8 mouse cellular contexts compared by ENCODE assay signal in the genomic region with DNA sequence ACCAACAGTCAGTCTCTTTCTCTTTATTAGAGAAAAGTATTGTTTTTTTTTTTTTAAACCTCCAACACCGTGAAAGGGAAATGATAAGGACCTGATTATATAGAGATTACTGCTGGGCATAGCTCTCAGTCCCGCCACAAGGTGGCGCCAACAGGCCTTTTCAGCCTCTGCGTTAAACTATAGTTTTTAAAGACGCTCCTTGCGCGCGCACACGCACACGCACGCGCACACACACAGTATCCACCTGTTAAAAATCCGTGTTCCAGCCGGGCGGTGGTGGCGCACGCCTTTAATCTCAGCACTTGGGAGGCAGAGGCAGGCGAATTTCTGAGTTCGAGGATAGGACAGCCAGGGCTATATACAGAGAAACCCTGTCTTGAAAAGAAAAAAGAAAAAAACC. TPM values are rescaled to one million over a fixed set of nuclear protein-coding genes. Genes with fewer than 3 reads are reported as not detected.
A peak's percentile ranks its signal among the peaks of the same experiment; 100 is the strongest.
DNase-seq lines count a peak whose midpoint lies in the region; ATAC-seq and TF ChIP-seq lines count a peak whose summit lies in the region.

No protein-coding gene starts in this region.

- H3K36me3 ChIP-seq in ES-Bruce4 (ENCODE audit: control insufficient read depth, insufficient read depth, low read length, poor library complexity, severe bottlenecking), result no peaks in the 10 kb centered on the region
- H3K36me3 ChIP-seq in forebrain, embryonic 13.5 days (ENCODE audit: poor library complexity, severe bottlenecking), result no peaks in the 10 kb centered on the region
- H3K36me3 ChIP-seq in liver, embryonic 16.5 days (ENCODE audit: control insufficient read depth, insufficient read depth), result no peaks in the 10 kb centered on the region
- H3K36me3 ChIP-seq in neural tube, embryonic 13.5 days, result no peaks in the 10 kb centered on the region

- H3K9ac ChIP-seq in ES-Bruce4 (ENCODE audit: low read depth, poor library complexity, severe bottlenecking), result no peak overlapping the region
- H3K9ac ChIP-seq in forebrain, embryonic 13.5 days, result no peak overlapping the region
- H3K9ac ChIP-seq in liver, embryonic 16.5 days (ENCODE audit: low read depth, low read length), result no peak overlapping the region
- no peak overlapping the region for H3K9ac ChIP-seq in neural tube, embryonic 13.5 days

- ATAC-seq in cerebellum, adult (ENCODE audit: insufficient number of reproducible peaks, low FRiP score, low TSS enrichment), result peak; percentile 84
- peak; percentile 87 for ATAC-seq in forebrain, embryonic 13.5 days
- ATAC-seq in liver, embryonic 16.5 days (ENCODE audit: low read depth), result peak; percentile 71
- ATAC-seq in neural tube, embryonic 13.5 days (ENCODE audit: low read depth), result peak; percentile 63

- no peak overlapping the region for H3K4me3 ChIP-seq in ES-Bruce4 (ENCODE audit: low read depth, low read length)
- no peak overlapping the region for H3K4me3 ChIP-seq in forebrain, embryonic 13.5 days
- H3K4me3 ChIP-seq in liver, embryonic 16.5 days (ENCODE audit: low read depth, low read length), result 0 out of 2 replicates have a peak overlapping the region, but pooled peaks have one; percentile 12
- no peak overlapping the region for H3K4me3 ChIP-seq in neural tube, embryonic 13.5 days

- no peak overlapping the region for H3K27ac ChIP-seq in ES-Bruce4 (ENCODE audit: insufficient read depth, low read length)
- H3K27ac ChIP-seq in forebrain, embryonic 13.5 days, result no peak overlapping the region
- H3K27ac ChIP-seq in liver, embryonic 16.5 days (ENCODE audit: low read length), result no peak overlapping the region
- no peak overlapping the region for H3K27ac ChIP-seq in neural tube, embryonic 13.5 days (replicated peaks)

- TF ChIP-seq POLR2A in ES-Bruce4 (IDR thresholded peaks at IDR 0.05; ENCODE audit: insufficient read depth, low read length), result no peak

- H3K4me1 ChIP-seq in ES-Bruce4 (ENCODE audit: control insufficient read depth, insufficient read depth, low read length), result peaks cover 2% of the 10 kb centered on the region
- H3K4me1 ChIP-seq in forebrain, embryonic 13.5 days, result no peaks in the 10 kb centered on the region
- no peaks in the 10 kb centered on the region for H3K4me1 ChIP-seq in liver, embryonic 16.5 days (ENCODE audit: control insufficient read depth, low read depth, low read length)
- H3K4me1 ChIP-seq in neural tube, embryonic 13.5 days (replicated peaks), result peaks cover 2% of the 10 kb centered on the region; the same call in 1 of the 2 replicates

- TF ChIP-seq EP300 in ES-Bruce4 (IDR thresholded peaks at IDR 0.05; ENCODE audit: insufficient read depth, low read depth, low read length), result no peak

- intact Hi-C loops in heart, postnatal 10 days (cut with DNase I), result loop anchor here (1.0 to 2.0 kb wide), 3 partner anchors 30 to 238 kb away; no protein-coding TSS in a partner anchor

- H3K27me3 ChIP-seq in ES-Bruce4 (ENCODE audit: control insufficient read depth, insufficient read depth, low read length, poor library complexity, severe bottlenecking), result no peaks in the 10 kb centered on the region
- no peaks in the 10 kb centered on the region for H3K27me3 ChIP-seq in forebrain, embryonic 13.5 days
- no peaks in the 10 kb centered on the region for H3K27me3 ChIP-seq in liver, embryonic 16.5 days (ENCODE audit: control insufficient read depth, insufficient read depth, low read depth, low read length)
- H3K27me3 ChIP-seq in neural tube, embryonic 13.5 days, result no peaks in the 10 kb centered on the region

- H3K9me3 ChIP-seq in ES-Bruce4 (replicated peaks; ENCODE audit: control insufficient read depth, insufficient read depth, low read length, poor library complexity, severe bottlenecking), result no peaks in the 10 kb centered on the region
- H3K9me3 ChIP-seq in forebrain, embryonic 13.5 days (replicated peaks), result no peaks in the 10 kb centered on the region
- H3K9me3 ChIP-seq in liver, embryonic 16.5 days (replicated peaks; ENCODE audit: control insufficient read depth, low read length), result no peaks in the 10 kb centered on the region
- no peaks in the 10 kb centered on the region for H3K9me3 ChIP-seq in neural tube, embryonic 13.5 days

- 12% methylated on average over 19 of the region's 19 CpGs for WGBS in forebrain, embryonic 13.5 days
- WGBS in liver, embryonic 16.5 days (ENCODE audit: insufficient replicate concordance), result 8% methylated on average over 19 of the region's 19 CpGs
- WGBS in neural tube, embryonic 13.5 days, result 14% methylated on average over 19 of the region's 19 CpGs

- DNase-seq in heart, postnatal 10 days, result peak; percentile 67 to 83
- peak; percentile 92 to 93 for DNase-seq in kidney, postnatal 4 days
- peak; percentile 53 for DNase-seq in telencephalon, adult 2 months (ENCODE audit: low read depth, low spot score)

- peak overlapping the region; percentile 43 for H3K4me2 ChIP-seq in forebrain, embryonic 13.5 days
- H3K4me2 ChIP-seq in liver, embryonic 16.5 days (ENCODE audit: low read depth, low read length), result peak overlapping the region; percentile 40
- peak overlapping the region; percentile 42 for H3K4me2 ChIP-seq in neural tube, embryonic 13.5 days

- peak; percentile 81 for TF ChIP-seq CTCF in ES-Bruce4 (IDR thresholded peaks at IDR 0.05; ENCODE audit: low read depth, low read length)

RNA-seq across cellular contexts. Expression of a gene that starts 31.1 kb away (rescaled TPM):
- 157 and 164 TPM in 2 replicates for polyA plus RNA-seq in ES-Bruce4 (2011; ENCODE audit: insufficient read depth, insufficient read length, low read depth, missing spikeins)
- polyA plus RNA-seq in forebrain, embryonic 13.5 days (2015; fragmentation: Nextera tagmentation; extraction: Ambion mirVana), result 4.3 and 4.7 TPM in 2 replicates
- total RNA-seq in heart, postnatal 10 days (2021), result 1 to 10 TPM; 3.9 to 4.1 TPM
- polyA plus RNA-seq in liver, embryonic 16.5 days (2015; fragmentation: Nextera tagmentation; extraction: Ambion mirVana), result 3.1 and 3.7 TPM in 2 replicates
- 4.8 TPM in 2 replicates for polyA plus RNA-seq in neural tube, embryonic 13.5 days (2015; fragmentation: Nextera tagmentation; extraction: Ambion mirVana)

Comparison
In these comparisons a context has a peak if more than half of its experiments do, and no peak if none do; other contexts are left out.
1. RNA of a gene that starts 31.1 kb away (polyA plus RNA-seq): 157 to 164 TPM in ES-Bruce4; 4.8 TPM in neural tube, embryonic 13.5 days, 4.3 to 4.7 TPM in forebrain, embryonic 13.5 days and 3.1 to 3.7 TPM in liver, embryonic 16.5 days; every median in the first group is over 10 times any median in the second.
2. Peak in every context shown above with its lines, with median percentiles within 50 percentile points of each other: ATAC-seq, H3K4me2 ChIP-seq and DNase-seq.